Mouse (Mus musculus) megakaryocyte progenitor cell, adult 5-6 weeks (primary cell): ENCODE data around the gene Vamp9. TPM values are rescaled to one million over a fixed set of nuclear protein-coding genes. Genes with fewer than 3 reads are reported as not detected.

Experiments used
- ATAC-seq: replicated peaks from 2 replicates; pipeline ENCODE4 v1.8.0; 2016; ENCODE audit warnings: mild to moderate bottlenecking, moderate TSS enrichment, inconsistent platforms; ENCODE audit not compliant: poor library complexity
- total RNA-seq, 2 experiments: library from RNA; stranded (forward) in 1 of 2; stranded (reverse) in 1 of 2; fragments of 157-497, 149-512 nt in 1 of 2; fragments of 200-1000 nt in 1 of 2; gene quantifications; 2 replicates each; pipeline versions ENCODE4 v1.2.3 to v1.2.4; 2015 to 2017

The Vamp9 gene
- not detected in 2 replicates for total RNA-seq (2015)
- not detected in 2 replicates for total RNA-seq (2017)

GRCm38 (mm10) chr5:99906181-99906956 lies at the start of gene Vamp9:
Gene Vamp9, plus strand, starts transcription at chr5:99906254.
- ATAC-seq = peak; percentile 97

GRCm38 (mm10) chr5:99857106-99857637 lies 48.9 kb upstream of the Vamp9 start:
- ATAC-seq = no peak

GRCm38 (mm10) chr5:99859637-99860433 lies 46.2 kb upstream of the Vamp9 start:
- ATAC-seq = no peak

GRCm38 (mm10) chr5:99861816-99862215 lies 44.2 kb upstream of the Vamp9 start:
- ATAC-seq = no peak

GRCm38 (mm10) chr5:99863656-99864380 lies 42.2 kb upstream of the Vamp9 start:
- ATAC-seq = no peak

- no peak for ATAC-seq
Observed at GRCm38 (mm10) chr5:99865779-99866178, 40.3 kb upstream of the Vamp9 start.

GRCm38 (mm10) chr5:99868286-99868685 lies 37.8 kb upstream of the Vamp9 start:
- no peak for ATAC-seq

GRCm38 (mm10) chr5:99868923-99869322 lies 37.1 kb upstream of the Vamp9 start:
- ATAC-seq = no peak

GRCm38 (mm10) chr5:99877565-99877964 lies 28.5 kb upstream of the Vamp9 start:
- ATAC-seq = no peak

- ATAC-seq = peak; percentile 75
Observed at GRCm38 (mm10) chr5:99882441-99882840, 23.6 kb upstream of the Vamp9 start.

- no peak for ATAC-seq
Observed at GRCm38 (mm10) chr5:99884035-99884434, 22.0 kb upstream of the Vamp9 start.

GRCm38 (mm10) chr5:99887133-99887532 lies 18.9 kb upstream of the Vamp9 start:
- ATAC-seq = peak; percentile 75

- ATAC-seq = 0 out of 2 replicates have a peak, but pooled peaks have one; percentile 31
Observed at GRCm38 (mm10) chr5:99891516-99892441, 14.3 kb upstream of the Vamp9 start.

- ATAC-seq = peak; percentile 83
Observed at GRCm38 (mm10) chr5:99900041-99900440, 6.0 kb upstream of the Vamp9 start.

GRCm38 (mm10) chr5:99905731-99906130 lies 323 bp upstream of the Vamp9 start:
- no peak for ATAC-seq

GRCm38 (mm10) chr5:99915494-99915893 lies 9.4 kb downstream of the Vamp9 start:
- no peak for ATAC-seq

- ATAC-seq = no peak; the same call in 1 of the 2 replicates
Observed at GRCm38 (mm10) chr5:99922033-99922432, 16.0 kb downstream of the Vamp9 start.

- peak; percentile 96 for ATAC-seq
Observed at GRCm38 (mm10) chr5:99927951-99928350, 21.9 kb downstream of the Vamp9 start.

GRCm38 (mm10) chr5:99931910-99932309 lies 25.9 kb downstream of the Vamp9 start:
- no peak for ATAC-seq

GRCm38 (mm10) chr5:99939440-99939839 lies 33.4 kb downstream of the Vamp9 start:
- no peak for ATAC-seq
